Mouse (Mus musculus) kidney, adult 2 months (tissue): ENCODE results near the gene Tmem56. TPM values are rescaled to one million over a fixed set of nuclear protein-coding genes. Genes with fewer than 3 reads are reported as not detected.
A peak's percentile ranks its signal among the peaks of the same experiment; 100 is the strongest.

Experiments
- DNase-seq: peaks from one replicate; pipeline ENCODE4 v3.0.0; 2021
- H3K27ac ChIP-seq: fragments of 200-500 bp; 2 replicates; pipeline ENCODE4 v1.5.1; 2012; ENCODE audit warnings: low read depth, low read length, control low read depth, inconsistent platforms; ENCODE audit not compliant: insufficient read depth
- H3K27me3 ChIP-seq: fragments of 200-500 bp; replicated peaks from 2 replicates; pipeline ENCODE4 v1.6.1; 2012; ENCODE audit warnings: mild to moderate bottlenecking, moderate library complexity, low read length, inconsistent platforms; ENCODE audit not compliant: control insufficient read depth, insufficient read depth
- H3K36me3 ChIP-seq: fragments of 200-500 bp; 2 replicates; pipeline ENCODE4 v1.6.1; 2012; ENCODE audit warnings: mild to moderate bottlenecking, moderate library complexity, low read length, inconsistent platforms; ENCODE audit not compliant: control insufficient read depth, insufficient read depth
- H3K4me1 ChIP-seq: fragments of 200-500 bp; 2 replicates; pipeline ENCODE4 v1.6.1; 2011; ENCODE audit warnings: low read length; ENCODE audit not compliant: control insufficient read depth, insufficient read depth
- H3K4me3 ChIP-seq: fragments of 200-500 bp; 2 replicates; pipeline ENCODE4 v1.5.1; 2011; ENCODE audit warnings: mild to moderate bottlenecking, low read depth, low read length, control low read depth; ENCODE audit not compliant: insufficient read depth
- CTCF ChIP-seq: fragments of 200-500 bp; conservative IDR thresholded peaks from 2 replicates; pipeline ENCODE4 v1.5.1; 2011; ENCODE audit warnings: low read depth, mild to moderate bottlenecking, control low read depth, low read length, moderate library complexity, mixed read lengths; ENCODE audit not compliant: insufficient read depth, insufficient read length
- POLR2A ChIP-seq: fragments of 200-500 bp; IDR thresholded peaks from one replicate; pipeline ENCODE4 v1.6.1; 2011; ENCODE audit warnings: low read depth, low read length, control low read depth
- WGBS: fragments of 180-500 bp; shearing (Covaris S2); methylation state at CpG from one replicate; pipeline ENCODE4 v1.1.7; 2018; 5-methylcytosine and 5-hydroxymethylcytosine counted together
- polyA plus RNA-seq: library from polyadenylated mRNA; depleted of rRNA; stranded (reverse); fragments of >200 nt; gene quantifications from 2 replicates; pipeline ENCODE4 v1.2.3, GENCODE M21; 2012

The Tmem56 gene
- polyA plus RNA-seq, 1 experiment: 2.7 TPM

- H3K27ac ChIP-seq: no peak overlapping the region
- WGBS: 85% methylated on average over 2 of the region's 2 CpGs
- no peak overlapping the region for H3K4me3 ChIP-seq
- TF ChIP-seq POLR2A (no peak), CTCF (no peak)
- H3K36me3 ChIP-seq: no peaks in the 10 kb centered on the region
- no peak for DNase-seq
- H3K4me1 ChIP-seq: no peaks in the 10 kb centered on the region
- no peaks in the 10 kb centered on the region for H3K27me3 ChIP-seq
Observed at GRCm38 (mm10) chr3:121189199-121189598, 93.7 kb downstream of the Tmem56 start.

- Histone ChIP-seq H3K4me3 (no peak overlapping the region), H3K27me3 (no peaks in the 10 kb centered on the region), H3K27ac (no peak overlapping the region), H3K36me3 (no peaks in the 10 kb centered on the region), H3K4me1 (no peaks in the 10 kb centered on the region)
- WGBS: 89% methylated on average over 7 of the region's 7 CpGs
- TF ChIP-seq POLR2A (no peak), CTCF (no peak)
- no peak for DNase-seq
Observed at GRCm38 (mm10) chr3:121187510-121187909, 95.4 kb downstream of the Tmem56 start.

- no peak for DNase-seq
- 78% methylated on average over 3 of the region's 3 CpGs for WGBS
- no peaks in the 10 kb centered on the region for H3K36me3 ChIP-seq
- H3K27me3 ChIP-seq: no peaks in the 10 kb centered on the region
- H3K4me1 ChIP-seq: no peaks in the 10 kb centered on the region
- H3K4me3 ChIP-seq: no peak overlapping the region
- no peak overlapping the region for H3K27ac ChIP-seq
- TF ChIP-seq POLR2A (no peak), CTCF (no peak)
Observed at GRCm38 (mm10) chr3:121186925-121187324, 96.0 kb downstream of the Tmem56 start.

GRCm38 (mm10) chr3:121185197-121185596 lies 97.7 kb downstream of the Tmem56 start:
- no peaks in the 10 kb centered on the region for H3K27me3 ChIP-seq
- H3K4me1 ChIP-seq: no peaks in the 10 kb centered on the region
- H3K36me3 ChIP-seq: no peaks in the 10 kb centered on the region
- no peak overlapping the region for H3K4me3 ChIP-seq
- no peak for TF ChIP-seq CTCF
- TF ChIP-seq POLR2A: no peak
- WGBS: 92% methylated on average over 3 of the region's 3 CpGs
- no peak overlapping the region for H3K27ac ChIP-seq
- no peak for DNase-seq

GRCm38 (mm10) chr3:121176011-121176410 lies 106.9 kb downstream of the Tmem56 start:
- Histone ChIP-seq H3K36me3 (no peaks in the 10 kb centered on the region), H3K4me3 (no peak overlapping the region), H3K27ac (no peak overlapping the region), H3K4me1 (peaks cover 5% of the 10 kb centered on the region; the same call in 1 of the 2 replicates), H3K27me3 (no peaks in the 10 kb centered on the region)
- DNase-seq: no peak
- TF ChIP-seq POLR2A (no peak), CTCF (no peak)
- WGBS: 90% methylated on average over 1 of the region's 1 CpGs

GRCm38 (mm10) chr3:121174248-121174945 lies 108.5 kb downstream of the Tmem56 start:
- Histone ChIP-seq H3K4me1 (peaks cover 5% of the 10 kb centered on the region; the same call in 1 of the 2 replicates), H3K4me3 (no peak overlapping the region), H3K36me3 (no peaks in the 10 kb centered on the region), H3K27me3 (no peaks in the 10 kb centered on the region), H3K27ac (no peak overlapping the region)
- 75% methylated on average over 9 of the region's 9 CpGs for WGBS
- TF ChIP-seq POLR2A (no peak), CTCF (no peak)
- DNase-seq: no peak

GRCm38 (mm10) chr3:121172718-121173117 lies 110.2 kb downstream of the Tmem56 start:
- peaks cover 5% of the 10 kb centered on the region; the same call in 1 of the 2 replicates for H3K4me1 ChIP-seq
- H3K27ac ChIP-seq: no peak overlapping the region
- no peaks in the 10 kb centered on the region for H3K27me3 ChIP-seq
- no peak for DNase-seq
- no peaks in the 10 kb centered on the region for H3K36me3 ChIP-seq
- WGBS: 83% methylated on average over 2 of the region's 2 CpGs
- H3K4me3 ChIP-seq: no peak overlapping the region
- TF ChIP-seq POLR2A (no peak), CTCF (no peak)

GRCm38 (mm10) chr3:121171872-121172265 lies 111.0 kb downstream of the Tmem56 start:
- peak overlapping the region; percentile 73; the same call in 1 of the 2 replicates for H3K27ac ChIP-seq

More at GRCm38 (mm10) chr3:121171872-121172265, 111.0 kb downstream of the Tmem56 start:
- peak overlapping the region; percentile 97 for H3K4me3 ChIP-seq
- H3K4me1 ChIP-seq: peaks cover 5% of the 10 kb centered on the region; the same call in 1 of the 2 replicates
- TF ChIP-seq CTCF (no peak), POLR2A (no peak)
- no peaks in the 10 kb centered on the region for H3K36me3 ChIP-seq
- peak; percentile 80 for DNase-seq
- 18% methylated on average over 6 of the region's 6 CpGs for WGBS
- H3K27me3 ChIP-seq: no peaks in the 10 kb centered on the region
